Mouse (Mus musculus) forebrain, postnatal 0 days (tissue): ENCODE results near the gene Llcfc1. TPM values are rescaled to one million over a fixed set of nuclear protein-coding genes. Genes with fewer than 3 reads are reported as not detected.

ENCODE experiments used
- ATAC-seq: fragments of 200-750 bp; cut with Nextera tagmentation; 2 replicates; pipeline ENCODE4 v1.8.0; 2017; ENCODE audit warnings: mild to moderate bottlenecking, moderate library complexity
- DNase-seq: peaks from one replicate; pipeline ENCODE4 v3.0.0-alpha.2; 2015
- H3K27ac ChIP-seq: fragments of 300-500 bp; sonication (generic); 2 replicates; pipeline ENCODE4 v1.5.1; 2014; ENCODE audit warnings: low read depth, mild to moderate bottlenecking, antibody characterized with exemption, low read length, moderate library complexity, mixed read lengths
- H3K27me3 ChIP-seq: fragments of 300-500 bp; sonication (generic); 2 replicates; pipeline ENCODE4 v1.6.1; 2014; ENCODE audit warnings: mild to moderate bottlenecking, low read length, mixed read lengths; ENCODE audit not compliant: insufficient read depth
- H3K36me3 ChIP-seq: fragments of 300-500 bp; sonication (generic); 2 replicates; pipeline ENCODE4 v1.6.1; 2014; ENCODE audit warnings: mild to moderate bottlenecking, moderate library complexity; ENCODE audit not compliant: insufficient read depth
- H3K4me1 ChIP-seq: fragments of 300-500 bp; sonication (generic); 2 replicates; pipeline ENCODE4 v1.6.1; 2014; ENCODE audit warnings: antibody characterized with exemption; ENCODE audit not compliant: insufficient read depth
- H3K4me2 ChIP-seq: fragments of 300-500 bp; sonication (generic); 2 replicates; pipeline ENCODE4 v1.6.1; 2014; ENCODE audit warnings: low read depth, mild to moderate bottlenecking, moderate library complexity
- H3K4me3 ChIP-seq: fragments of 300-500 bp; sonication (generic); 2 replicates; pipeline ENCODE4 v1.5.1; 2014; ENCODE audit warnings: low read depth, low read length, mixed read lengths
- H3K9ac ChIP-seq: fragments of 300-500 bp; sonication (generic); 2 replicates; pipeline ENCODE4 v1.6.1; 2014; ENCODE audit warnings: mild to moderate bottlenecking
- H3K9me3 ChIP-seq: fragments of 300-500 bp; sonication (generic); 2 replicates; pipeline ENCODE4 v1.6.1; 2016; ENCODE audit warnings: low read length
- CTCF ChIP-seq: sonication (generic); IDR thresholded peaks from 2 replicates; pipeline ENCODE4 v1.5.1; 2016; ENCODE audit warnings: antibody characterized with exemption, control low read depth, low read depth
- WGBS: fragments of 180-500 bp; shearing (Covaris S2); extraction: QIAGEN DNeasy Blood & Tissue Kit; methylation state at CpG from one replicate; pipeline ENCODE4 v1.1.7; 2014; 5-methylcytosine and 5-hydroxymethylcytosine counted together
- polyA plus RNA-seq: library from polyadenylated mRNA; unstranded; fragments of >200 nt; fragmentation: Nextera tagmentation; extraction: Ambion mirVana; gene quantifications from 2 replicates; pipeline ENCODE4 v1.2.1, GENCODE M21; 2015
- total RNA-seq: library from RNA; depleted of rRNA; stranded (reverse); fragments of >200 nt; gene quantifications from 2 replicates; pipeline ENCODE4 v1.2.3, GENCODE M21; 2014; rRNA removed

Llcfc1 gene
- total and polyA plus RNA-seq, 2 experiments from 2014 or later, result not detected

GRCm38 (mm10) chr6:41702928-41703327 lies 18.7 kb downstream of the Llcfc1 start:
- no peak overlapping the region for H3K9ac ChIP-seq
- no peak for TF ChIP-seq CTCF
- 80% methylated on average over 2 of the region's 2 CpGs for WGBS
- DNase-seq (no peak), ATAC-seq (no peak)
- H3K4me1 ChIP-seq, result no peaks in the 10 kb centered on the region
- H3K4me2 ChIP-seq, result no peak overlapping the region
- no peak overlapping the region for H3K27ac ChIP-seq
- H3K9me3 ChIP-seq, result no peaks in the 10 kb centered on the region
- no peaks in the 10 kb centered on the region for H3K27me3 ChIP-seq
- no peak overlapping the region for H3K4me3 ChIP-seq
- no peaks in the 10 kb centered on the region for H3K36me3 ChIP-seq

GRCm38 (mm10) chr6:41704123-41704522 lies 19.9 kb downstream of the Llcfc1 start, which contains the start of gene Kel:
Gene Kel (minus strand): TSS chr6:41704339.
- TF ChIP-seq CTCF, result no peak

GRCm38 (mm10) chr6:41706275-41706674 lies 22.0 kb downstream of the Llcfc1 start:
- H3K4me3 ChIP-seq, result no peak overlapping the region
- WGBS, result 92% methylated on average over 7 of the region's 7 CpGs

More at GRCm38 (mm10) chr6:41704123-41704522, 19.9 kb downstream of the Llcfc1 start, which contains the start of gene Kel:
- Histone ChIP-seq H3K9me3 (no peaks in the 10 kb centered on the region), H3K27ac (no peak within 1 kb of the TSS), H3K4me2 (no peak within 1 kb of the TSS), H3K4me1 (no peaks in the 10 kb centered on the region), H3K9ac (no peak within 1 kb of the TSS), H3K27me3 (no peaks in the 10 kb centered on the region), H3K36me3 (no peaks in the 10 kb centered on the region), H3K4me3 (no peak within 1 kb of the TSS)
- ATAC-seq (no peak), DNase-seq (no peak)
- WGBS, result 39% methylated on average over 1 of the region's 1 CpGs

GRCm38 (mm10) chr6:41710281-41710680 lies 26.1 kb downstream of the Llcfc1 start:
- ATAC-seq (no peak), DNase-seq (no peak)
- TF ChIP-seq CTCF, result no peak
- Histone ChIP-seq H3K27me3 (no peaks in the 10 kb centered on the region), H3K4me2 (no peak overlapping the region), H3K36me3 (no peaks in the 10 kb centered on the region), H3K9ac (no peak overlapping the region), H3K27ac (no peak overlapping the region), H3K4me3 (no peak overlapping the region), H3K4me1 (no peaks in the 10 kb centered on the region), H3K9me3 (no peaks in the 10 kb centered on the region)
- WGBS, result 83% methylated on average over 1 of the region's 1 CpGs

More at GRCm38 (mm10) chr6:41706275-41706674, 22.0 kb downstream of the Llcfc1 start:
- no peak overlapping the region for H3K9ac ChIP-seq
- no peaks in the 10 kb centered on the region for H3K9me3 ChIP-seq
- TF ChIP-seq CTCF, result no peak
- no peaks in the 10 kb centered on the region for H3K4me1 ChIP-seq
- H3K36me3 ChIP-seq, result no peaks in the 10 kb centered on the region
- no peak overlapping the region for H3K27ac ChIP-seq
- ATAC-seq (no peak), DNase-seq (no peak)
- no peak overlapping the region for H3K4me2 ChIP-seq
- no peaks in the 10 kb centered on the region for H3K27me3 ChIP-seq

- Histone ChIP-seq H3K9me3 (no peaks in the 10 kb centered on the region), H3K27ac (no peak overlapping the region), H3K4me2 (no peak overlapping the region), H3K36me3 (no peaks in the 10 kb centered on the region), H3K4me3 (no peak overlapping the region), H3K9ac (no peak overlapping the region), H3K27me3 (no peaks in the 10 kb centered on the region), H3K4me1 (no peaks in the 10 kb centered on the region)
- ATAC-seq, result no peak
- TF ChIP-seq CTCF, result no peak
- no peak for DNase-seq
- WGBS, result 93% methylated on average over 2 of the region's 2 CpGs
These were observed 37.2 kb downstream of the Llcfc1 start for GRCm38 (mm10) chr6:41721430-41721829.

- H3K4me1 ChIP-seq, result no peaks in the 10 kb centered on the region
- no peak for DNase-seq
- TF ChIP-seq CTCF, result no peak
- no peak overlapping the region for H3K9ac ChIP-seq
- 74% methylated on average over 1 of the region's 1 CpGs for WGBS
- no peaks in the 10 kb centered on the region for H3K9me3 ChIP-seq
- no peak overlapping the region for H3K4me2 ChIP-seq
- H3K27ac ChIP-seq, result no peak overlapping the region
- no peaks in the 10 kb centered on the region for H3K27me3 ChIP-seq
- H3K4me3 ChIP-seq, result no peak overlapping the region
- no peaks in the 10 kb centered on the region for H3K36me3 ChIP-seq
- ATAC-seq, result no peak
These were observed 43.9 kb downstream of the Llcfc1 start for GRCm38 (mm10) chr6:41727989-41728609.

GRCm38 (mm10) chr6:41734719-41735470 lies 50.7 kb downstream of the Llcfc1 start:
- Histone ChIP-seq H3K36me3 (no peaks in the 10 kb centered on the region), H3K4me1 (no peaks in the 10 kb centered on the region), H3K27me3 (no peaks in the 10 kb centered on the region), H3K9me3 (no peaks in the 10 kb centered on the region), H3K4me2 (no peak overlapping the region), H3K27ac (no peak overlapping the region), H3K4me3 (no peak overlapping the region), H3K9ac (no peak overlapping the region)
- DNase-seq, result no peak
- no peak for TF ChIP-seq CTCF
- no peak for ATAC-seq
- WGBS, result 82% methylated on average over 5 of the region's 5 CpGs

Other genes with a start within 250 kb of the Llcfc1 start
- not detected in 2 replicates for gene Gm10334, start 238.3 kb upstream of the Llcfc1 start, total RNA-seq
- not detected in 2 replicates for gene Gm10334, start 238.3 kb upstream of the Llcfc1 start, polyA plus RNA-seq
- gene Prss1, start 225.5 kb upstream of the Llcfc1 start, total RNA-seq, result not detected in 2 replicates
- gene Prss1, start 225.5 kb upstream of the Llcfc1 start, polyA plus RNA-seq, result not detected in 2 replicates
- gene Prss2, start 162.6 kb upstream of the Llcfc1 start, total RNA-seq, result not detected in 2 replicates
- gene Prss2, start 162.6 kb upstream of the Llcfc1 start, polyA plus RNA-seq, result not detected in 2 replicates
- 47.6 and 58.4 TPM in 2 replicates for gene Ephb6, start 78.9 kb upstream of the Llcfc1 start, total RNA-seq
- gene Ephb6, start 78.9 kb upstream of the Llcfc1 start, polyA plus RNA-seq, result 31.6 and 34.6 TPM in 2 replicates
- gene Trpv6, start 48.0 kb upstream of the Llcfc1 start, total RNA-seq, result not detected in 2 replicates
- 0.62 and 0.65 TPM in 2 replicates for gene Trpv6, start 48.0 kb upstream of the Llcfc1 start, polyA plus RNA-seq
- gene Trpv5, start 3.7 kb upstream of the Llcfc1 start, total RNA-seq, result not detected in 2 replicates
- not detected in 2 replicates for gene Trpv5, start 3.7 kb upstream of the Llcfc1 start, polyA plus RNA-seq
- not detected in 2 replicates for gene Kel, start 19.9 kb downstream of the Llcfc1 start, total RNA-seq
- not detected in 2 replicates for gene Kel, start 19.9 kb downstream of the Llcfc1 start, polyA plus RNA-seq
- not detected in 2 replicates for gene Olfr459, start 90.7 kb downstream of the Llcfc1 start, total RNA-seq
- gene Olfr459, start 90.7 kb downstream of the Llcfc1 start, polyA plus RNA-seq, result not detected in 2 replicates
- not detected in 2 replicates for gene Pip, start 163.1 kb downstream of the Llcfc1 start, total RNA-seq
- not detected in 2 replicates for gene Pip, start 163.1 kb downstream of the Llcfc1 start, polyA plus RNA-seq
- gene Sval2, start 168.6 kb downstream of the Llcfc1 start, total RNA-seq, result not detected in 2 replicates
- gene Sval2, start 168.6 kb downstream of the Llcfc1 start, polyA plus RNA-seq, result 0.26 TPM in 1 of 2 replicates, not detected in the other